Mouse (Mus musculus): ENCODE data around the gene Castor2.

The Castor2 gene

GRCm38 (mm10) chr5:134105829-134106228, 6.3 kb downstream of the Castor2 start:
- DNase-seq = no peak

GRCm38 (mm10) chr5:134114981-134115380, 15.5 kb downstream of the Castor2 start:
- no peak for DNase-seq

- no peak for DNase-seq
These were observed 16.2 kb downstream of the Castor2 start for GRCm38 (mm10) chr5:134115639-134116259.

DNA sequence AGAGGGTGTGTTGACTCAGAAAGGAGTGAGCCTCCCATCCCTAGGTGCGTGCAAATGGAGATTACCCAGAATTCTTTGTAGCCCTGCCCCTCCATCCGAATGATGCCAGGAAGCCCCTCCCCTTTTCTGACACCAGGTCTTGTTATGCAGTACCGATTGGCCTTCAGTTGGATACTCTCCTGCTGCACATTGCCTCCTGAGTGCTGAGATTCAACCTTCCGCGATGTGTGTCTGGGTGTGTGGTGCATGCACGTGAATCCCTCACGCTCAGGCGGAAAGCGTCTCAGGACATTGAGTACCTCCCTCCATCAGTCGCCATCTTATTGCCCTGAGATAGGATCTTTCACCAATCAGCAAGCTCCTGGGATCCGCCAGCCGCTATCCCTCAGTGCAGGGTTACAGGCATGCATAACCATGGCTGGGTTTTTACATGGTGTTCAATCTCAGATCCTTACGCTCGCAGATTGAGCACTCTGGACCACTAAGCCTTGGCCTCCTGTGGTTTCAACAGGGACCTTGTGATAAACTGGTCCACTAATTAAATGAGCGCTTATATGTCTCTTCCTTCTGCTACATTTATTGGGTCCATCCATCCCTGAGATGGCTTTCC, 19.4 kb downstream of the Castor2 start:
- no peak for DNase-seq

DNA sequence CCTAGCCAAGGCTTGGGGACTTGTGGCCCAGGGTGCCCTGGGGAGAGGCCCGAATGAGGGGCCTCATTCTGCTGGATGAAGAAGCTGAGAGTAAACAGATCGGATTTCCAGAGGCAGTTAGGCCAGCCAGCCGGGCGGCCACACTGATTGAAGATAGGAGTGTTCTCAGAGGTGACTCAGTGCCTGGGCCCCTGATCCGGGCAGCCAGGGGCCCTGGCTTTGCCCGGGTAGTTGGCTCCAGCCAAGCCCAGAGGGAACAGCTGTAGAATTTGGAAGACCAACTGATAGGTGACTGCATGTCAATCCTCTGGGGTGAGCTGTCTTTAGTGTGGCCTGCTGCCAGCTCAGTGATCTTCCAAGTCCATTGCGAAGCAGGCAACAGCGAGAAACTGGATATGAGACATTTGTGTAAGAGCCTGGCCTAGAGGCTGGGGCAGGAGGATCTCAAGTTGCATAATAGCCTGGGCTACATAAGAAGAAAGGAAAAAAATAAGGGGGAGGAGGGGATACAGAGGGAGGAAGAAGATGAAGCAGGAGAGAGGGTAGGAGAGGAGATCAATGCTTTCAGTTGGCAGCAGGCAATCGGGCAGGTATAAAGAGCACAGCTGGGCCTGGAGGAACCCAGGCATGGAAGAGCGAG, 20.1 kb downstream of the Castor2 start:
- no peak for DNase-seq

GRCm38 (mm10) chr5:134120135-134120534, 20.6 kb downstream of the Castor2 start:
- no peak for DNase-seq

GRCm38 (mm10) chr5:134121138-134121892, 21.8 kb downstream of the Castor2 start:
- no peak for DNase-seq

GRCm38 (mm10) chr5:134121893-134122259, 22.4 kb downstream of the Castor2 start:
- no peak for DNase-seq

- no peak for DNase-seq
These were observed 24.3 kb downstream of the Castor2 start for GRCm38 (mm10) chr5:134123846-134124245.

- DNase-seq = no peak
These were observed 26.7 kb downstream of the Castor2 start for GRCm38 (mm10) chr5:134126232-134126631.

DNA sequence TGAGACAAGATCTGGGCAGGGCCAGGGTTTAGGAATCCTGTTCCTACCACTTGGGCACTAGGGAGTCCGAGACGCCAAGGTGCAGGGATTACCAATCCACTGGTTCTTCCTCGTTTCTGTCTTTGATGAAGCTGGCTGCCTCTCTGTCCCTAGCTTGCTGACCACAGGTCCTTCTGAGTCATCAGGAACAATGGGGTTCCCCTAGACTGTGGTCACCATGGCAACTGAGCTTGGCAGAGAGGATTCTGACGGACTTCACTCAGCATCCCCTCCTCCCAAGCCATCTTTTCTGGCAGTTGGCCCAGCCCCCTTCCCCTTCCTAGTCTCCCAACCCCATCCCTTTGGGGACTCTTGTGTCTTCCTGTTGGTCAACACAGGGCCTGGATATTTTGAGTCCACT, 32.1 kb downstream of the Castor2 start:
- DNase-seq = no peak

GRCm38 (mm10) chr5:134136022-134136421, 36.5 kb downstream of the Castor2 start:
- no peak for DNase-seq

- DNase-seq = no peak
These were observed 38.4 kb downstream of the Castor2 start for GRCm38 (mm10) chr5:134137933-134138332.

- no peak for DNase-seq
These were observed 39.9 kb downstream of the Castor2 start for GRCm38 (mm10) chr5:134139429-134139828.

DNA sequence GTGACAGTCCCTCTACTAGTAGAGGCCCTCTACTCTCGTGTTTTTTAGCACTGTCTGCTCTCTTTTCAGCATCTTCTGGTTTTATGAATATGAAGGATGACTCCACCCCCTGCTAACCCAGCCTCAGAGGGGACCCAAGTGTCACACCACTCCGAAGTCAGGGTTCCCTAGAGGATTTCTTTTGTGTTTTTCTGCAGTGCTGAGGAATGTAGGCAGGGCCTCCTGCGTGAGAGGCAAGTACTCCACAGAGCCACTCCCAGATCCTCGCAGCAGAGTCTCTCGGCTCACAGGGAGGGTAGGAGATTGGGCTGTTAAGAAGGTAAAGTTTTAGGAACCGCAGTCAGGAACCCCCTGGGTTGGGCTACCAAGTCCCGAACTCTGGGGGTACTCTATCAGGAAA, 41.7 kb downstream of the Castor2 start:
- no peak for DNase-seq

GRCm38 (mm10) chr5:134142381-134142780, 42.9 kb downstream of the Castor2 start:
- DNase-seq = no peak

DNA sequence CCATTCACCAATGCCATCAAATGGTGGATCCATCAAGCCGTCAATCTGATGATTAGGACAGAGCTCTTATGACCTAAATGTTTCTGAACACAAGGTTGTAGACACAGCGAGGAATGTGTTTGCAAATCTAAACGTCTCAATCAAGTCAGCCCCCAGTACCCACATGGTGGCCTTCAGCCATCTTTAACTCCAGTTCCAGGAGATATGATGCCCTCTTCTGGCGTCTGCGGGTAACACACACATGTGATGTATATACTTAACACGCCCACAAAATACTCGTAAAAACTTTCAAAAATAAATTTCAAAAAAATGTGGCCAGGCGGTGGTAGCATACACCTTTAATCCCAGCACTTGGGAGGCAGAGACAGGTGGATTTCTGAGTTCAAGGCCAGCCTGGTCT, 45.5 kb downstream of the Castor2 start:
- DNase-seq = no peak

DNA sequence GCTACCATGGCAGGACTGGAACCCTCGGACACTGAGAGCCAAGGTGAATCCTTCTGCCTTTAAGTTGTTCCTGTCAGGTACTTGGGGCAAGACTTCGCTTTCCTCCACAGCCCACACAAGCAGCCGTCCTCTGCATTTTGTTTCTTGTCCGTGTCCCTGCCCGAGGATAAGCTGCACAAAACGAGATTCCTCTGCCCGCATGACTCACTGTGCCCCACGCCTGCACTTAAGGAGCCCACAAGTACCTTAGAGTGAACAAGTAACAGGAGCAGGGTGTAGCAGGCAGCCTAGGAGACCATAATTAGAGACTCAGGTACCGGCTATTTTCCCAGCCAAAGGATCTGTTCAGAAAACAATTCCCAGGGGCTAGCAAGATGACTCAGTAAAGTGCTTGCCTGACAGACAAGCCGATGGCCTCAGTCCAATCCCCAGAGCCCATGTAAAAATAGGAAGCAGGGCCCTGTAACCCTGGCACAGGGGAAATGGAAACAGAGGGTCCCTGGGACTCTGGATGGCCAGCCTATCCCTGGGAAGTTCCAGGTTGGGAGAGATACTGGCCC, 47.8 kb downstream of the Castor2 start:
- no peak for DNase-seq

GRCm38 (mm10) chr5:134148153-134148552, 48.6 kb downstream of the Castor2 start:
- no peak for DNase-seq

GRCm38 (mm10) chr5:134151895-134152294, 52.4 kb downstream of the Castor2 start:
- DNase-seq = no peak

DNA sequence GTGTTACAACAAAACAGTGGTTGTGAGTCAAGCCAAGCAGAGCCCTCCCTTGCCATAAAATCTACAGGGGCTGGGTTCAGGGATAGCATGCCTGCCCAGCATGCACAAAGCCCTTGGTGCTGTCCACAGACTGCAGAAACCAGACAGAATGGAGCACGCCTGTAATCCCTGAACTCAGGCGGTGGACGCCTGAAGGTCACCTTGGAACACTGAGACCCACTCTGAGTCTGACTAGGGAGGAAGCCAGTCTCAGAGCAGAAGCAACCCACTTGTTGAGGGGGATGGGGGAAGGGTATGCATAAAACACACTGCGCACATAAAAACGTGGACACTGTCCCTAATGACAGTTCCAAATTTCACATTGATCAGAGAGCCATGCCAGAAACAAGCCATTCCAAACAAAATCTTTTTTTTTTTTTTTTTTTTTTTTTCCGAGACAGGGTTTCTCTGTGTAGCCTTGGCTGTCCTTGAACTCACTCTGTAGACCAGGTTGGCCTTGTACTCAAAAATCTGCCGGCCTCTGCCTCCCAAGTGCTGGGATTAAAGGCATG, 56.5 kb downstream of the Castor2 start:
- no peak for DNase-seq

DNA sequence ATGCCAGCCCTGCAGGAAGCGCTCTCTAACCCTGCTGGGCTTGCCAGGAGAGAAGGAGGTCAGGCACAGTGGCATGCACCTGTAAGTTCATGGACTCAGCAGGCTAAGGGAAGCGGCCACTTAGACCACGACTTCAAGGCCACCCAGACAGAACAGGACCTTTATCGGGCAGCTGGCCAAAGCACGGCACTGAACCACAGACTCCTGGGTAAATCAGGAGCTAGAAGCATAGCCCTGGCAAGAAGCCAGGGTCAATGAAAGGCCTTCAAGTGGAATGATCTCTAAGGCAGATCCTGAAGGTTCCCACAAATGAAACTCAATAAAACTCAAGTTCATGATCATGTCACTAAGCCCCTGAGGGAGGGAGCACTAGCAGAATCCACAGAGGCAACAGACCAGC, 65.2 kb downstream of the Castor2 start:
- no peak for DNase-seq

DNA sequence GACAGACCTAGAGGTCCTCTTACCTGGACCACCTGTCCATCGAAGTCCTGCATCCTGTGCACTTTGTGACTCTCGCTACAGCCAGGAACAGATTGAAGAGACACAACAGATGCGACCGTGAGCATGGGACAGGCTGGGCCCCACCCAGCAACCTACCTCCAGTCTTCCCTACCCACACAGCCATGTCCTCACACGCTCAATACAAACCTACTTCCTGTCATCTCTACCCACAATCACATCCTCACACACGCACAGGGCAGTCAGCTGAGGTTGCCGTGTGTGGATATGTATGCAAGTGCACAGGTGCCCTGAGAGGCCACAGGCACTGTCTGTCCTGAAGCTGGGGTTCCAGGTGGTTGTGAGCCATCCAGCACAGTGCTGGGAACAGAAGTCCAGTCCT, 67.1 kb downstream of the Castor2 start:
- no peak for DNase-seq

Measured in right cerebral cortex, postnatal 14 days (tissue).